Mouse (Mus musculus) erythroid progenitor cell, adult 5-6 weeks (primary cell): ENCODE results near the gene Cops7b. TPM values are rescaled to one million over a fixed set of nuclear protein-coding genes. Genes with fewer than 3 reads are reported as not detected.
A peak's percentile ranks its signal among the peaks of the same experiment; 100 is the strongest.
"Not testable (repeated sequence)": the region's sequence is repeated elsewhere in the genome, so short reads cannot be mapped to it uniquely, and the experiment has no call there.

Source experiments
- ATAC-seq: replicated peaks from 2 replicates; pipeline ENCODE4 v1.8.0; 2016; ENCODE audit warnings: moderate number of reproducible peaks, mild to moderate bottlenecking, moderate TSS enrichment, inconsistent platforms; ENCODE audit not compliant: poor library complexity, low FRiP score, severe bottlenecking
- total RNA-seq, 2 experiments: library from RNA; stranded (forward) in 1 of 2; stranded (reverse) in 1 of 2; fragments of 150-400 nt in 1 of 2; fragments of 186-747, 209-891 nt in 1 of 2; gene quantifications; 2 replicates each; pipeline versions ENCODE4 v1.2.3 to v1.2.4; 2015 to 2017; ENCODE audit warnings: low replicate concordance in 2 of 2

The Cops7b gene
- 1.7 and 10.5 TPM in 2 replicates for total RNA-seq (2015; ENCODE audit: low replicate concordance)
- 4.9 and 5.5 TPM in 2 replicates for total RNA-seq (2017; ENCODE audit: low replicate concordance)

GRCm38 (mm10) chr1:86582451-86583096 is at the start of gene Cops7b, which contains the start of gene Pde6d:
Gene Cops7b, plus strand, starts transcription at chr1:86582904.
Gene Pde6d, minus strand, starts transcription at chr1:86582629.
- ATAC-seq, result peak; percentile 96

GRCm38 (mm10) chr1:86533411-86534130 is 49.1 kb upstream of the Cops7b start:
- ATAC-seq, result no peak

- no peak for ATAC-seq
Measured at GRCm38 (mm10) chr1:86538383-86538782, 44.3 kb upstream of the Cops7b start.

- not testable (repeated sequence) for ATAC-seq
Measured at GRCm38 (mm10) chr1:86539583-86539982, 43.1 kb upstream of the Cops7b start.

GRCm38 (mm10) chr1:86542584-86542983 is 40.1 kb upstream of the Cops7b start:
- ATAC-seq, result no peak

- no peak for ATAC-seq
Measured at GRCm38 (mm10) chr1:86546797-86547196, 35.9 kb upstream of the Cops7b start.

GRCm38 (mm10) chr1:86551299-86551698 is 31.4 kb upstream of the Cops7b start:
- no peak for ATAC-seq

- no peak for ATAC-seq
Measured at GRCm38 (mm10) chr1:86551877-86552276, 30.8 kb upstream of the Cops7b start.

GRCm38 (mm10) chr1:86555665-86556064 is 27.0 kb upstream of the Cops7b start:
- no peak for ATAC-seq

- ATAC-seq, result peak; percentile 68
Measured at GRCm38 (mm10) chr1:86557872-86558271, 24.8 kb upstream of the Cops7b start.

GRCm38 (mm10) chr1:86559232-86559631 is 23.5 kb upstream of the Cops7b start:
- no peak for ATAC-seq

- ATAC-seq, result no peak
Measured at GRCm38 (mm10) chr1:86562663-86563062, 20.0 kb upstream of the Cops7b start.

GRCm38 (mm10) chr1:86568409-86568808 is 14.3 kb upstream of the Cops7b start:
- ATAC-seq, result no peak

GRCm38 (mm10) chr1:86569292-86569860 is 13.3 kb upstream of the Cops7b start:
- no peak for ATAC-seq

GRCm38 (mm10) chr1:86571381-86571780 is 11.3 kb upstream of the Cops7b start:
- ATAC-seq, result no peak

GRCm38 (mm10) chr1:86571941-86572340 is 10.8 kb upstream of the Cops7b start:
- ATAC-seq, result no peak

- no peak for ATAC-seq
Measured at GRCm38 (mm10) chr1:86580426-86580825, 2.3 kb upstream of the Cops7b start.

- ATAC-seq, result peak; percentile 55
Measured at GRCm38 (mm10) chr1:86581692-86582450, 833 bp upstream of the Cops7b start.

- ATAC-seq, result no peak
Measured at GRCm38 (mm10) chr1:86583709-86584108, 1.0 kb downstream of the Cops7b start.

GRCm38 (mm10) chr1:86586992-86587391 is 4.3 kb downstream of the Cops7b start:
- ATAC-seq, result peak; percentile 64
